Mouse (Mus musculus) frontal cortex, postnatal 10 days (tissue): ENCODE measurements around the gene Diexf.
A peak's percentile ranks its signal among the peaks of the same experiment; 100 is the strongest.

Source experiments
- DNase-seq, 2 experiments: peaks; one replicate each; pipeline ENCODE4 v3.0.0; 2022; ENCODE audit warnings: low spot score in 2 of 2, mixed read lengths in 1 of 2

Gene Diexf

GRCm38 (mm10) chr1:193138669-193139068, 8.6 kb upstream of the Diexf start:
- DNase-seq: no peak

DNA sequence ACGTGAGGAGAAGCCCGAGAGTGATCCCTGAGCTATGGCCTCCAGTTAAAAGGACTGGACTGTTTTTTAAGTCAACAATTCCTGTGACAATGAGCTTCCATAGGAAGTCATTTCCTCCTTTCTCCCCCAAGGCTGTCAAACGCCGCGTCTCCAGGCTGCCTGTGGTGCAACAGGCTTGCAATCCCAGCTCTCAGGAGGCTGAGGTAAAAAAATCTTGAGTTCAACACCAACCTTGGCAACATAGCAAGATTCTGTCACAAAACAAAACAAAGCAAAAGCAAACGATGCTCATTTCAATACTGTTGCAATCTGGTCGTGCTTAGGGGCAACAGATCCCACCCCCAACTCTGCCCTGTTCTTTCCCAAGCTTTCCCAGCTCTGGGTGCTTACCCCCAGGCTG, 8.0 kb upstream of the Diexf start:
- DNase-seq: no peak

- no peak for DNase-seq
These were observed 3.7 kb upstream of the Diexf start for GRCm38 (mm10) chr1:193133726-193134125.

DNA sequence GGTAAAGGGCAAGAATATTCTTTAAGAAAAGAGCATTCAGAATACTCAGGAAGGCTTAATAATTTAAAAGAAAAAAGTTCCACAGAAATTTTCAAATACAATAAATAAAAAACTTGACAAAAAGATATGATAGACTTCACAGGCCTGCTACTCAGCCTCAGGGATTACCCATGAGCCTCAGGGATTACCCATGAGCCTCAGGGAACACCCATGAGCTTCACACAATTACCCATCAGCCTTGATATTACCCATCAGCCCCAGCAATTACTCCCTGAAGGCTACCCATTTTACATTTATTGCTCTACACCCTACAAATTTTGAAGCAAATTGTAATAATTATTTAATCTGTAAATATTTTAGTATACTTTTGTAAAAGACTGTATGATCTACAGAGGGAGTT, 2.3 kb upstream of the Diexf start:
- DNase-seq: no peak

DNA sequence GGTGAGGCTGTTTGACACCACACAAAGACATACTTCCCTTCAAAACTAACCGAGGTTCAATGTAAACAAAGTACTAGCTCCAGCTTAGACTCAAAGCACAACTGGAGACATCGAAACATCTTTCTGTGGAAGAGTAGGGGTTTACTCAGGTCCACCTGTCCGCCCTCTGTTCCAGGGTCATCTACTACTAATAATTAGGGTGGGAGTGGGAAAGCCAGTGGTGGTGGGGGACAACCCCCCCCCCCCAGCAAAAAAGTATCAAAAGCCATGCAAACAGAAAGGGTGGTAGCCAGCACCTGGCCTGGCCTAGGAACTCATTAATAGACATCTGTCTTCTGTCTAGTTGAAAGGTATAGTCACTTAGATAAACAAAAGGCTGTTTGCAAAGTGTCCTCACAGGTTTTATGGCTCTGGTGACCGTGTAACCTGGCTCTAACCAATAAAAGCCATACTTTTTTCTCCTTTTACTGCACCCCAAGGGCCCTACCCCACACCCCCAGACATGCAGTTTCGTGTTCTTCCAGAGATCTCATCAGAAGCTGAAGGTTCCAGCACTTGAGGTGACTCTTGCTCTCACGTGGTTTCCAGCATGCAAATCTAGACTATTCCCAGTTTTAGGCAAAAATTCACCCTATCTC, 1.4 kb upstream of the Diexf start:
- no peak for DNase-seq

DNA sequence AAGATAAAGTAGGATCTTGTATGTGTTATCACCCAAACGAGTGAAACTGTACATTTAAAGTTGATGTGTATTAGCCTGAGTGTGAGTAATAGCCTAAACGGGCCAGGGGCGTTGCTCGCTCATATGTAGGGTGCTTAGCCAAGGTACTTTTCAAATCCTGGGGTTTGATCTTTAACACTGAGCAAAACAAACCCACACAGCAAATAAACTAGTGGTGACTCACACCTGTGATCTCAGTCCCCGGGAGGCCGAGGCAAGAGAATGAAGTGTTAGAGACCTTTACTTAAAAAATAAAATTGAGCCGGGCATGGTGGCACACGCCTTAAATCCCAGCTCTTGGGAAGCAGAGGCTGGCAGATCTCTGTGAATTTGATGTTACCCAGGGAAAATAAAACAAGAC, 767 bp upstream of the Diexf start:
- no peak for DNase-seq

- DNase-seq: no peak
These were observed 369 bp upstream of the Diexf start for GRCm38 (mm10) chr1:193130456-193130825.

DNA sequence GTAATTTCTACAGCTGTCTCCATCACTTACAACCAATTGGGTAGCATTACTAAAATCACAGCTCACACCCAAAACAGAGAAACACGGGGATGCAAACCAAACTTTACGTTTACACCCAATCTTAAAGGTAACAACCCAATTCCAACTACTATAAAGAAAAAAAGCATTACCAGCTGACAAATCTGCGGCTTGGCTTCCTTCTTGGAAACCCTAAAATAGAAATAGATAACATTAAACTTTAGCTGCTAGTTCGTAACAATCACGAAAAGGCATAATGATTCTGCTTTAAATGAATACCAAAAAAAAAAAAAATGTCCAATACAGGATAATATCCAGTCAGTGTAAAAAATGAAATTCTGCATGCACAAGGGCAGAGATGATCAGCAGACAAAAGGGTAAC, 751 bp downstream of the Diexf start:
- DNase-seq: no peak

DNA sequence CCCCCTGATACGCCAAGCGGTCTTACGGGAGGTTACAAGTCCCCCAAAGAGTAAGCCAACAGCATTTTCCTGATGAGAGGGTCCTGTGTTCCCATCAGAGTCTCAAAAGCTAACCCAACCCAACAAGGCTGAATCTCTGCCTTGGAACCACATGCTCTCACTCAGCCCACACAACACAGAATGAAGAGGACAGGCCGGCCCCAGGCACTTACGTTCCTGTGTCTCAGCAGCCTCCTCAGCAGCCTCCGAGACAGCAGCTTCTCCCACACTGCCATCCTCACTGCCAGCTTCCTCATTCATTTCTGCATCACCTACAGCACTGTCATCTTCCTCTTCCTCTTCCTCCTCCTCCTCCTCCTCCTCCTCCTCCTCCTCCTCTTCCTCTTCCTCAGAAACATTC, 2.0 kb downstream of the Diexf start:
- DNase-seq: no peak

- DNase-seq: no peak
These were observed 4.2 kb downstream of the Diexf start for GRCm38 (mm10) chr1:193125835-193126234.

DNA sequence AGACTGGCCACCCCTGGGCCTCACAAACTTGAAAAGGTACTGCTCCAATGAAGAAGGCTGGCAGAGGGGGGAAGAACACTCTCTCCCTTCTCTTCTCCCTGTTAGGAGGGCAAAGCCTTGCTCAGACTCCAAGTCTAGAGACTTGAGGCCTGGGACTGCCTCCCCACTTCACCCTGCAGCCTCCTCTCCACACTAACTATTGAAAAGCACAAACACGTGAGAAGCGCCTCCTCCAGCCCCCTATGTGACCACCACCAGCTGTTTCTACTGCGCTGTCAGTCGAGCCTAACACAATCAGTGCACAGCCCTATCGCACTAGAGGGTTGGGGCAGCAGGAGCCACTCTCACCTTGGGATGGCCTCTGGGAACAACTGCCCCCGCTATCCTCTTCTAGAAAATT, 6.8 kb downstream of the Diexf start:
- no peak for DNase-seq

- DNase-seq: no peak
These were observed 7.3 kb downstream of the Diexf start for GRCm38 (mm10) chr1:193122793-193123192.

- DNase-seq: no peak
These were observed 18.0 kb downstream of the Diexf start for GRCm38 (mm10) chr1:193112093-193112492.

GRCm38 (mm10) chr1:193102996-193103395, 27.1 kb downstream of the Diexf start:
- DNase-seq: no peak

DNA sequence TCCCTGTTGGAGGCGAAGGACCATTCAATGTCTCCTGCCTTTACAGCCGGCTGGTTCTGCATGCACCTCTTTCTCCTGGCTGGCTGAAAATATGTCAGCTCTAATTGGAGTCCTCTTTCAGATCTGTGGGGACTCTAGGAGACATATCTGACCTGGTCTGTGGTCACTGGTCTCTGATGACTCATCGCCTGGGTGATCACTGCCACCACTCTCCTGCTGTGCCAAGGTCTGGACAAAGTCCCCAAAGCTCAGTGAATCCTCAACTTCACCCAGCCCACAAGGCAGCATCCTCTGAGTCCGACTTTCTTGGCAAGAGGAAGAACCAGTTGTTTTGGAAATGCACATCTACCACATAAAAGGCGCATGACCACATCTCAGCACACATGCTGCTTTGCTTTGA, 27.5 kb downstream of the Diexf start:
- DNase-seq: no peak

- no peak for DNase-seq
These were observed 28.0 kb downstream of the Diexf start for GRCm38 (mm10) chr1:193102029-193102428.

DNA sequence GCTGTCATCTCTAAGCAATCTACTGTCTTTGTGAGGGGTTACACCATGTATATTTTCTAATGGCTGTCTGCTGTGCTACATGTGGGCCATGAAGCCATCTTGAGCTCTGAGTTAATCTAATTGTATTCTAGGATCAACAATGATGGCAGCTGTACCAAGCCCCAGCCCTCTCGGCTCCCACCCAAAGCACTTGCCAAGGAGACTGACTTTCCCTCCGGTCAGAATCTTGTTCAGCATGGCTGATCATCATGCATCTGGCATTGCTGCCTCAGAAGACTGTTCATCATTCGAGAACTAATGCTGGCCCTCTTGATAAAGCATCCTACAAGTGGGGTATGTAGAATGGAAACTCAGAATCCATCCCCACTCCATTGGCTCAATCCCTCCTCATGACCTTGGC, 31.1 kb downstream of the Diexf start:
- no peak for DNase-seq

DNA sequence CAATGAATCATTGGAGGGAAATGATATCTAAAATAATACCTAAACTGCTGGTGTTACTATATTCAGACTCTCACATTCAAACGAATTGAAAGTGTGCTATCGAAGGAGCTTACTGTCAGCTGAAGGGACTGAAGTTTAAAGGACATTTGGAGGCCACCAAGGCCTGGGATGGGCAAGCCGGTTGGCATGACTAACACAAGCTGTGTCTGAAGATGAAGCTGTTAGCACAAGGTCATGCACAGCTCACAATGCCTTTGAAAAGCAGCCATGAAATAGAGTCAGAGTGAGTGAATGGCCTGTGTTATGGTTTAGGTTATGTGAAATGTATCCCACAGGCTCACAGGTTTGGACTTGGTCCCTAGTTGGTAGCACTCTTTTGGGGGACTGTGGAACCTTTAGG, 36.5 kb downstream of the Diexf start:
- DNase-seq: no peak

DNA sequence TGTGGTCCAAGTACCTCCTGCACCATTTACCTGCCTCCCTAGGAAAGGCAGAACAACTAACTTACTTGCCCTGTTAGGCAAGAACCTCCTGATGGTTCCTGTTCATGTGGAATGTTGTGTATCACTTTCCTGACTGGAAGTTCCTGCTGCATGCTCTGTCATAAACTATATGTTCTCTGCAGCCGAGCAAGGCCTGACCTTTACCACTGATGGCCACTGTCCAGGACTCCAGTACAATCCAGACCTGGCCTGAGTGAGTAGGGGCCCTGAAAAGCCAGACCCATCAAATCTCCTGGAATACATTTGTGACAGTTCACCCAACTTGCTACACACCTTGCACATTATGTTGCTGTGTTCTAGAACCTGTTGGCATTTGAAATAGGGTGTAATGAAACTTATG, 37.3 kb downstream of the Diexf start:
- no peak for DNase-seq

- no peak for DNase-seq
These were observed 39.2 kb downstream of the Diexf start for GRCm38 (mm10) chr1:193090894-193091293.

DNA sequence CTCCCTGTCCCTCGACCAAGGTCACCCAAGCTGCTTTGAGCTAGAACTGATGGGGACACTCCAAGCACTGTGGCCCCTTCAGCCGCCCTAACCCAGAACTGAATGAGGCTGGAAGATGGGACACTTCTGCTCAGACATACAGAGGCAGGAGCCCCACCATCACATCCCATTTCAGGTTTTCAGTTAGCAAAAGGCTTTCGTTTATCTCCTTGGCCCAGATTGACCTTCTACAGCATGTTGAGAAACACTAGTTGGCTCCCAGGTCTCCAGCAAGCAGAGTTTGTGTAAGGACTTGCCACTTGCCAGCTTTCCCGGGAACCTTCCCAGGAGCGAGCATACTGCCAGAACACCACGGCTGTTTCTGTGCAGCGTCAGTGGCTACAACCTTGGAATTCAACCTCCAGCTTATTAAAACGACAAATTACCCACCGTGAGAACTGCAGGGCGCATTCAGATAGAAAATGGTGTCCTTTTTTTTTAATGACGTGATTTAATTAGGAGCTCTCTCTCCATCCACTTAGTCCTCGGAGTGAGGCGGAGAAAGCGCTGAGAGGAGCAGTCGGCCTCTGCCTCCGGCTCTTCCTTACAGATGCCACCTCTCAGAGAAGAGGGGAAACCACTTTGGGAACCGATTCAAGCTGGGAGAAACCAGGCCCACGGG, 39.7 kb downstream of the Diexf start:
- peak; percentile 43 to 47 for DNase-seq

- no peak for DNase-seq
These were observed 40.4 kb downstream of the Diexf start for GRCm38 (mm10) chr1:193089683-193090082.

DNA sequence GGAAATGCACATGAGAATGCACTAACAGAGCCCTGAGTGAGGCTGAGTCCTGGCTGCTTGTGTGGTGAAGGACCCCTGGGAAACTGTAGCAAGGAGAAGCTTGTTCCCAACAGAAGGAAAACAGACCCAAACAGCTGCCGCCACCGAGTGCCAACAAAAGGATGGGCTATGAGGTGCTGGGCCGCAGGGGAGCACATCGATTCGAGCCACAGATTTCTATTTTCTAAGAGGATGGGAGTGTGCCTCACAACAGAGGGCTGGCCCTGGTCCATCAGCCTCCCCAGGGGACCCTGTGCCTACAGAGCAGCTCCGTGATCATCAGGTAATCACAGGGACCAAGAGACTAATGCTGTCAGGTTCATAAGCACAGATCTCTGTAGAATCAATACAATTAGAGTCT, 40.9 kb downstream of the Diexf start:
- DNase-seq: no peak
